Mouse (Mus musculus) cerebellum, adult 8-10 months (tissue): Measurements from ENCODE around the gene Pecam1.

Experiments used
- DNase-seq: peaks from one replicate; pipeline ENCODE4 v3.0.0; 2022

The Pecam1 gene

DNA sequence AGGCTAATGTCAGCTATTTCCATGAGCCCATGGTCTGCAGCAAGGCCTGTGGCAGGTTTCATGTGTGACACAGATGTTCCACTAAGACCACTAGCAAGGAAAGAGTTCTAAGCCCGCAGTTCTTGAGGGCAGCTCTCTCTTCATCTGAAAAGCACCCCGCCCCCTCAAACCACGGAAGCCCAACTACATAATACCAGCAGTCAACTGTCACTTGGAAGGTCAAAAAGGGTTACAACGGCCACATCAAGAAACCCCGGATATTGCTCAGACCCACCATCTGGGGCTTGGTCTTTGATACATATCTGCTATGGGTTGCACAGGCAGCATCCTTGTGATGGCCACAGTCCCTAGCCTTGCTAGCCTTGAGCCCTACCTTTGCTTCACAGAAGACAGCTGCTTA, 62.1 kb downstream of the Pecam1 start:
- no peak for DNase-seq

GRCm38 (mm10) chr11:106687293-106687692, 63.1 kb downstream of the Pecam1 start:
- DNase-seq, result no peak

- DNase-seq, result no peak
Measured at GRCm38 (mm10) chr11:106684027-106684426, 66.4 kb downstream of the Pecam1 start.

DNA sequence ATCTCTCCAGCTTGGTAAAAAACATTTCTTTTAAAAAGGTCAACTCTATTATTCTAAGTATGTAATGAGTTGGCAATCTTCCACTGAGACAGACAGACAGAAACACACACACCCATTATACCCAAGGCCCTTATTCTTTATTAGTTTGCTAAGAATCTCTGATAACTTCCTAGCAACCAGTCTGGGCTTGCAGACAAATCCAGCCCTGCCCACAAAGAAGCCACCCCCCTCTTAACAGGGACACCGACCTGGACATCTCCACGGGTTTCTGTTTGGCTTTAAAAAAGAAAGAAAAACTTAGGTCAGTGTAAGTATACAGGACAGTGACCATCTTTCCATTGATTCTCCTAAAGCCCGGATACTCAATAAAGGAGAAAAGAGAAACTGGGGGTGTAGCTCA, 67.1 kb downstream of the Pecam1 start:
- DNase-seq, result no peak

DNA sequence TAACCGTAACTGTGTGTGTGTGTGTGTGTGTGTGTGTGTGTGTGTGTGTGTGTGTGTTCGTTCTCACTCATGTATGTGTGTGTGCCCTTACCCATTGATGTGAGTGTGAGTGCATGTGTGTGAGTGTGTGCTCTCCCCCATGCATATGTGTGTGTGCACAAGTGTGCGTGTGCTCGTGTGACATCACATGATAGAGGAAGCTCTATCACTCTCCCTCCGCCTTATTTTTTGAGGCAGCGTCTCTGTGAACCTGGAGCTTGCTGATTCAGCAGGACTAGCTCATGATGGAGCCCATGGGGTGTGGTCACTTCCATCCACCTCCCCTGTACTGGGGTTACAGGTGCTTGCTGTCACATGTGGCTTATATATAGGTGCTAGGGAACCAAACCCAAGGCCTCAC, 69.3 kb downstream of the Pecam1 start:
- DNase-seq, result no peak

- no peak for DNase-seq
Measured at GRCm38 (mm10) chr11:106679874-106680273, 70.6 kb downstream of the Pecam1 start.

DNA sequence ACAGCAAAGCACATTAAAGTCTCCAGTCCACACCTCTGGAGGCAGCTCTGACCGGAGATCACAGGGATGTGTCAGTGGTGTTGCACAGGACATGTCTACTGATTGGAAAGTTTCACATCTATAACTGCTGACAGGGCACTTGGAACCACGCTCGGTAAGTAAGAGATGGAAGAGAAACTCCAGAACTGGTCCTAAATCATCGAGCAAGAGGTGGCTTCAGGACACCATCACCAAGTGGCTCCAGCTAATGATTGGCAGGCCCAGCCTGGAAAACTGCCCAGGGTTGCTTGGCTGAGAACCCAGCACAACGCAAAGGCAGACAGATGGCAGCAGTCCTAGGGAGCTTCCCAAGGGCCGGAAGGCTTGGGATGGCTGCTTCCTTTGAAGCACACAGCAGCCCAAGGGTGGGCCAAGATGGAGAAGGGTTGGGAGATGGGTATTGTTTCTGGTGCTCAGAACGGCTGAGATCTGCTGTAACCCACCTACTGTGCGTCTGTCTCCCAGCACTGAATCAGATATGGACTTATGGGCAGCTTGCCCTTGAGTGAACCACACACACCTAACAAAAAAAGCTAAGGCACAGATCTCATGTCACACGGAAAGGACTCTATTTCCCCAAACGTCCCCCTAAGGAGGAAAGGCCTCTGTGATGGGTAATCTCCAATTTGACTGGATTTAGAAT, 72.4 kb downstream of the Pecam1 start:
- peak; percentile 95 for DNase-seq

GRCm38 (mm10) chr11:106677331-106677730, 73.1 kb downstream of the Pecam1 start:
- DNase-seq, result no peak

DNA sequence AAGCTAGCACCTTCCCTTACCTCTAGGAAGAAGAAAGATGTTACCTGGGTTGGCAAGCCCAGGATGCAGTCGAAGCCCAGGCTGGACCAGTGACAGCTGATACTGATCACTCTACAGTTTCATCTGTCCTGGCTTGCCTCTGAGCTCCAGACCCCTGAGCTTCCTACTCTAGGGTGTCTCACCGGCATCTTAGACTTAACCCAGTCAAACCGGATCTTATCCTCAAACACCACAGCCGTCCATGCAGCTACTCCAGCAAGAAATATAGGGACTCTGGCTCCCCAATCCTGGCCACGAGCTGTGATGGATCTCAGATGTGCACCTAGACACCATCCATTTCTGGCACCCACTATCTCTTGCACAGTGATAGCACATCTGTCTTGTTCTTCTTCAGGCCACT, 74.6 kb downstream of the Pecam1 start:
- DNase-seq, result no peak

DNA sequence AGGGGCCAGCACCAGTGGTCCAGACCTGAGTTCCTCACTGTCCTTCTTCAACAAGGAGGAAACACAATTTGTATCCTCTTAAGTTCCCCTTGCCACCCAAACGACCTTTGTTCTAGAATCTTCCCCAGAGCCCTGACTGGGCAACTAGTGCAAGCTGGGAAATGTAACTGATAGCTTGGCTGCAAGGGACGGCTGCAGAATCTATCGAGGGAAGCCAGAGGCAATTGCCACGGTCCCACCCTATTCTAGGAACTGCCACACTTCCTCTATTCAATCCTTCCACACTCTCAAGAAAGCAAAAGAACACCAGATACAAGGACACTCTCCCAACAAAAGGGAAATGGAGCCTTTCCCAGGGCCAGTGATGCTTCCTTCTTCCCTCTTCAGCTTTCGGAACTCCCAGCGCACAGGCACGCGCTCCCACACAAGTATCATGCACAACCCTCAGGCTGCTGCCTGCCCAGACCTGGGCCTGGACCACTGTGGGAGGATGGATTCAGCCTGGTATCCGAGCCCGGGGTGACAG, 75.2 kb downstream of the Pecam1 start:
- no peak for DNase-seq

DNA sequence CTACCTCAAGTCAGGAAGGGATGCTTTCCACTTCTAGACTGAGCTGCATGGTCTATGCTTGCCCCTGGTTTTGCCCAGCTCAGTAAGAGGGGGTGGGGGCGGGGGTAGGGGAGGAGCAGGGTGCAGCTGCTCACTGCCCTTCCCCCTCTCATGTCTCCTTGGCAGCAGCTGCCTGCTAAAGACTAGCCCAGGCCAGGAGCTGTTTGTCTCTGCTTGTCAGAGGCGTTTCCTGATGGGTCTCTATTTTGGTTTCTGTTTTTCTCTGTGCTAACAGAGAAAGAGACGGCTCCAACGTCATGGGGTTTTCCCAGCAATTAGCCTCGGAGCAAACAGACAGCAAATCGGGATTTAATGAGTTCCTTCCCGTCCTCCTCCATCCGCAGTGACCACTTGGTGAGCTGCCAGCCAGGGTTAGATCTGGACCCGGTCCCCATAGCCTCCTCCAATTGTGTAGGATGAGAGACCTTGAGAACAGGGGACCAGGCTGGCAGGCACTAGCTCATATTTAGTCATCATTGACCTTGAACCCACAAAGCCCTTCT, 75.7 kb downstream of the Pecam1 start:
- peak; percentile 51 for DNase-seq

DNA sequence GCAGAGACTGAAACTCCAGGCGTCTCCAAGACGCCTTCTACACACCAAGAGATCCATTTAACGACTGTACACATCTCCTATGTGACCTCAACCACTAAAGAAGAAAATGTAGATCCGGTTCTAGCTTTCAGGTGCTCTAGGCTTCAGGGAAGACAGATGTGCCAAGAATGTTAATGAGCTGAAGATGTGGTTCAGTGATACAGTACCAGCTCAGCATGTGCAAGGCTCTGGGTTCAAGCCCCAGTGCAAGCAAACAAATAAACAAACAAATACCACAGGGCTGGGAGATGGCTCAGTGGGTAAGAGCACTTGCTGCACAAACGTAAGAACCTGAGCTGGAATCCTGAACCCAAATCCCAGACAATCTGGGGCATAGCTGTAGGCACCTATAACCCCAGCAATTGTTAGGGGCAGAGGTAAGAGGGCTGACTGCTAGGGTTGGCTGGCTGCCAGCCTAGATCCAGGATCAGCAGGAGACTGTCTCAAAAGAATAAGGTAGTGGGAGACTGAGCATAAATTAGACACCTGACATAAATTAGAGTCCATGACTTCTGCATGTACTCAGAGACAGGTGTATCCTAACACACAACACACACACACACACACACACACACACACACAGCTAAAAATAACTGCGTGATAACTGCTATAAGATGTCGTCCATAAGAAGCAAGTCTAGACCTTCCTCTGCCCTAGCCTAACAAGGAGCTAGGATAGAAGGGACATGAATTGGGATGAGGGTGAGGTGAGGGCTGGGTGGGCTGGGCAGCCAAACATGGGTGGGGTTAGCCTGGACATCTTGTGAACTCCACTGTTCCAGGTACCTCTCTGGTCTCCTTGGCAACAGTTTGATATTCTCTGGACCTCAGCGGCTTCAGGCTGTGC, 76.5 kb downstream of the Pecam1 start:
- no peak for DNase-seq

DNA sequence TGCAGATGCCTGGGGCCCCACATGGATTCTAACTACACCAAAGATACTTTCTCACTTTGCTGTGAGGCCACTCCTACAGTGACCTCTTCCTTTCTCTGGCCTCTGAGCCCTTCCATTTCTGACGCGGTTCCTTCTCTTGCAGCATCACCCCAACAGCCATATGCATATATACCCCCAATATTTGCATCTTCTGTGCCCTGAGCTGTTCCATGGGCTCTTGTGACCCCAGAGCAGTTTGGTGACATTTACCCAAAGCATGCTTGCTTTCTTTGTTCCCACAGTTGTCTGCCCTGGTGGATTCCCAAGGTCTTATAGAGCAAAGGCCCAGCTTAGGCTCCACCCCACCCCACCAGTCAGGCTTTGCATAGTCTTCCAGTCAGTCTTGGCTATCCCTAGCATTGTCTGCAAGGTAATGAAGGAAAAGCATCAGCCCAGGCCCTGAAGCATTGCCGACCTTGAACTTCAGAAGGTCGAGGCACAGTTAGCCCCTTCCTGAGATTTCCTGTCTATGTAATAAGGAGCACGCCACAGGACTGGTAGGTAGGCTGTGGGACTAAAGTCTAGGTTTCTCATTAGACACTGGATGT, 77.4 kb downstream of the Pecam1 start:
- DNase-seq, result no peak

DNA sequence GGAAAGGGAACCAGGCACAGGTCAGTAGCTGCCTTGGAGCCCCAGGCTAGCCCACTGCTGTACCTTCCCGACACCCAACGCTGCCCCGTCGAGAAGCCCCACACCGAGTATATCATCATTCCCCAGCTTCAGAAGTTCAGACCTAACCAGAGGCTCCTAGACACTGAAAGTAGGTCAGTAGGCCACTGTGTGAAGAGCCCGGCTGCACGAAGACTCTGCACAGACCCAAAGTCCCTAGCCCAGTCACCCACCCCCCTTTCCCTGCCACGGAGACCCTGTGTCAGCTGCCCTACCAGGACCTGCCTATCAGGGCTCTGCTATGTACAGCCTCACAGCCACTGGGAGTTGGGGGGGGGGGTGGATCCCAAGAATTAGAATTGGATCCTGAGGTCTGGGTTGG, 78.6 kb downstream of the Pecam1 start:
- no peak for DNase-seq

GRCm38 (mm10) chr11:106670951-106671478, 79.4 kb downstream of the Pecam1 start:
- no peak for DNase-seq

DNA sequence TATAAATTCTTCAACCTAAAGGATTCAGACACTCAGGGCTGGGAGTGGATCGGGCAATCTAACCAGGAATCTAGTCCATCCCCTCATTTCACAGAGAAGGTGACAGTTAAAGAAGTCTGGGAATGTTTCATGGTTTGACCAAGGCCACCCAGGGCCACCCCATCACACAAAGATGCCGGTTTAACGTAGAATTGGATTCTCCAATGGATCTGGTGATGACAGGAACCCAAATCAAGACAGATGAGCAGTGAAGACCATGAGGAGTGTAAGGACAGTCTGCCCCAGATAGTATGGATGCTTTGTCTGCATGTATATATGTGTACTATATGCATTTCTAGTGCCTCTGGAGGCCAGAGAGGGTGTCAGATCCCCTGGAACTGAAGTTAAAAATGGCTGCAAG, 80.2 kb downstream of the Pecam1 start:
- DNase-seq, result no peak

DNA sequence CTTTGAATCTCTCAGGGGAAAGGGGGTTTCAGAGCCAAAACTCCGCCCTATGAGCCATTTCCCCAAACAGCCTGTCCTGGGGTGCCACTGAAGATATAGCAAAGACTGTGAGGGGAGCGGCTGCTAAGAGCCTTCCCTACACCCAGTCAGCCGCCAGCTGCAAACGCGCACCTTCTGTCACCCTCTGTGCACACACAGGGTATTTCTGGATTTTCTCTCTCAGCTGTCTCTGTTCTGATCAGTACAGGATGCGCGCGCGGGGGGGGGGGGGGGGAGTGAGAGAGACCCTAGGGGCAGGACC, 80.6 kb downstream of the Pecam1 start:
- DNase-seq, result no peak

DNA sequence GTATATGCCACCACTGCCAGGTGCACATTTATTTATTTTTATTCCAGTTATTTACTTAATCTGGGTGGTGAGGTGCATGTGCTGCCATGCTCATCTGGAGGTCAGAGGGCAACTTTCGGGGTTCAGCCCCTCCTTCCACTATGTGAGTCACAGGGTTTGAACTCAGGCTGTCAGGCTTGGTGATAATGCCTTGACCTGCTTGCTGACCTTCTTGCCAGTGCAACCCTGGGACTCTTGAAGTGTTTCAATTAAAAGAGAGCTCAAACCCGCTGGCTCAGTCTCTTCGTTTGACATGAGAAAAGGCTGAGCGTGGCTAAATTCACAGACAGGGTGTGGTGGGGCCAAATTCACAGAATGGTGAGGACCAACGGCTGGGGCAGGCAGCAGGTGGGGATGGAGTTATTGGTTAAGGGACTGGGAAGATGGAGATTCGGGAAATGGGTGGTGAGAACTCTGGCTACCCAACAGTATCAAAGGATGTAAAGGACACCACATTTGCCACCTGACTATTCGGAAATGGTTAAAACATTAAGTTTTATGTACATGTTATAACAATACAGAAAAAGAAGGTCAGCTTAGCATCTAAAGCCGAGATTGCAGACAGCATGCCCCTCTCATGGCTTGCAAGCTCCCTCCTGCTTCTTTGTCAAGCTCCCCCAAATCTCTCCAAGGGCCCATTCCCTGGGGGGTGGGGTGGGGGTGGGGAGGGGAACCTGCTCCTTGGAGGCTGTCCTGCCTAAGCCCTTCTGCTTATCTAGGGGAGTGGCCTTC, 81.1 kb downstream of the Pecam1 start:
- DNase-seq, result no peak

DNA sequence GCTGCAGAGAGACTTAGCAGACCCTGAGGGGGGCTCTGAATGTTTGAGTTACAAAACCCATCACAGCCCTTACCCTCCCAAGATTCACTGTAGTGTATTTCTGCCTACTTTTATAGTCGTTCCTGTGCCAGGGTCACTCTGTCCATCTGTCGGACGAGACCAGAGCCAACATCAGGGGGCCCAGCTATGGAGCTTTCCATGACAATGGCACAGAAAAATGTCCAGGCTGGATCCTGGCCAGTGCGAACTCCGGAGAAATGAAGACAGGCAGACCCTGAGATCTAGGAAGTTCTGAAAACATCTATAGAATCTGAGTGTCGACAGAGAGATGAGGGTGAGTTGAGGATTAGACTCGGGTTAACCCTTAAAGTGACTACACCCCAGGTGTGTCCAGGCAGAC, 82.1 kb downstream of the Pecam1 start:
- DNase-seq, result no peak

DNA sequence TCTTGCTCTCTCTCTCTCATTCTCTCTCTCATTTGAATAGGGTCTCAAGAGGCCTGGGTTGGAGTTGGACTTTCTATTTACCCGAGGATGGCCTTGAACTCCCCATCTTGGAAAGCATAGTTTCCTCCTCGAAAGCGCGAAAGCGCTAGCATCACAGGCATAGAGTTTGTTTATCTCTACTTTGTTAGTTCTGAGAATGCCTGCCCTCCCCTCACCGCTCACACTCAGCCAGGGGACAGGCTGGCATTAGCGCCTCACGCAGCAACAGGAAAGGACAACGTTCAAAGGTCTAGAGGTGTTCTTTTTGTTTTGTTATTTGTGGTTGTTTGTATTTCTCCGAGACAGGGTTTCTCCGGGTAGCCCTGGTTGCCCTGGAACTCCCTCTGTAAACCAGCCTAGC, 82.6 kb downstream of the Pecam1 start:
- no peak for DNase-seq

- DNase-seq, result no peak
Measured at GRCm38 (mm10) chr11:106666470-106667107, 83.8 kb downstream of the Pecam1 start.

- DNase-seq, result no peak
Measured at GRCm38 (mm10) chr11:106665841-106666240, 84.6 kb downstream of the Pecam1 start.
